Mouse (Mus musculus) lung, postnatal 25 days (tissue): ENCODE measurements around the gene Stk39.

Experiments used
- DNase-seq: peaks from one replicate; pipeline ENCODE4 v3.0.0; 2022; ENCODE audit warnings: low spot score

Gene Stk39

DNA sequence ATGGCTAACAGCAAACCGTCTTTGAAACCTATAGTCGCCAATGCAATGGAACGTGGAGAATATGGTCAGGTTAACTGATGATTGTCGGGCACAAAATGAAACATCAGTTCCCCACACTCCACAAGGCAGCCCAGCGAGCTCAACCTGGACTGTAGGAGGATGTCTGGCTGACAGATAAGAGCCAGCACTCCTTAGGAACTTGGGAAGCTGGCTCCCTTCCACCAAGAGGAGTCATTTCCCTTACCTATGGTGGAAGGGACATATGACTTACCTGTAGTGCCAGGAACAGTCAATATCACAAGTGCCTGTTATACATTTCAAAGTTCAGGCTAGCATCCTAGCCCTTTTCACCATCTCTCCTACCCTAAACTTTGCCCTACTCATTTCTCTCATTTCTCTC, 14.0 kb downstream of the Stk39 start:
- no peak for DNase-seq

DNA sequence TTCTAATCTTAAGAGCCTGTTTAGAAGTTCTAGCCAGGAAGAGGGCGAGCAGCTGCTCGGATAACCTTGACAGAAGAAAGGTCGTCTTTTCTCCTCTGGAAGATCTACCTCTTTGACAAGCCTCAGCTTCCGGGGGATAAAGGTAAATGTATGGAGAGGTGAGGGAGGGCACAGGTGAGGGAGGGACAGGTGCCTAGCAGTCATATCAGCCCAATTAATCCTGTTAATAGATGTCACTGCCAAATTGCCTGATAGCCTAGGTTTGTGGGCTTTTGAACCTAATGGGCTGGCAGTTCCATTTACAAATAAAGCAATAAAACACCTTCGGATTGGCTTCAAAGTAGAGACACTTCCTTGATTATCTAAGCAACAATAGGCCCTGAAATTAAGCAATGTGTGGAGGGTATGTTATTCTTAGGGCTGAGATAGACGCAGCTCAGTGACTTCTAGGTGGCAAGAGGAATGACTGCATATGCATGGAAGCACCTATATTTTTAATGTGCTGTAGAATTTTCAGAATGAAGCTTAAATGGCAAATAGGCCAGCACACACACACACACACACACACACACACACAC, 14.5 kb downstream of the Stk39 start:
- no peak for DNase-seq

DNA sequence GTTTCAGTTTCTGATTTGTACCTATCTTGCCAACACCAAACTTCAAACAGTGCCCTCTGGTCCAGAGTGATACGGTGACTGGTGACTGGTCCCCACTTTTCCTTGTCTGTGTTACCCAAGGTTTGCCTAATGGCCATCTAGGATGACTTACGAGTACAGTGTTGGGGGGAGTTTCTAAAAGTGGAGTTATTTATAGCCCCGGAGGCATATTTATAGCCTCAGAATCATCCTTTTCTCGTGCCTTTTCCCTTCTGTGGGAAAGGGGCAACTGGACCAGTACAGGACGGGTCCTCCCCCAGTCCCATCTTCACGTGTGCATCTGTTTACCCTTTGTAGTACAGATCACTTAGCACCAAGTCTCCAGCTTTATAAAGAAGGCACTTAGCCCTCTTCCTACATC, 15.2 kb downstream of the Stk39 start:
- no peak for DNase-seq

DNA sequence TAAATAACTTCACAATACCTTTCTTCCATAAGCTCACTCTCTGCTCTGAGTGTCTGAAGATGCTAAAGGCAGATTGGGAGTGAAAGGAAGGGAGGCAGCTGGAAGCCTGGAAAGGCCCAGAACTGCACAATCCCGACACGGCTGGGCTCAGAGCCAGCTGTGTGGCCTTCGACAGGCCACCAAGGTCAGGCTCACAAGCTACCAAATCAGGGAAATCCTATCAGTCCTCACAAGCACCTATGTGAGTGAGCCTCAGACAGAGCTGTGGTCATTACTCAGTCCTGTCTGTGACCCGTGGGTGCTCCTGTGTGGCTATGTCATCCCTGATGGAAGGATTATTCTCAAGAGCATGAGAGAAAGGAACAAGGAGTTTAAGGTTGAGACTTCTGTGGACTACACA, 19.7 kb downstream of the Stk39 start:
- DNase-seq, result no peak

DNA sequence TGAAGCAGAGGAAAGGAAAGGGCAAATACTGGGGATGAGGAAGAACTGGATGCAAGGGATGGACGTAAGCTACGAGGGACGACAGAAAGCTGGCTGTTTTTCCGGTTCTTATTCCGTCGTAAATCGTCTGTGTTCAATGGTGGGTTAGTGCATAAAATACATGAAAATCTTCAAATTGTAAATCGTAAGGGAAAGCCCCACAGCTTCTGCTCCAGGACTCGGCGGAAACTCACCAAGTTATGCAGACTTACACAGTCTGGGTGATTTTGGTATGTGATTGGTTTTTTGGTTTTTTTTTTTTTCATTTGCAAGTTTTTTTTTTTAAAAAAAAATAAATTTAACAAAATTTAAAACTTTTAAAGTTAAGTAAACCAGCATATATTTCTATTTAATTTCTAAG, 24.0 kb downstream of the Stk39 start:
- no peak for DNase-seq

DNA sequence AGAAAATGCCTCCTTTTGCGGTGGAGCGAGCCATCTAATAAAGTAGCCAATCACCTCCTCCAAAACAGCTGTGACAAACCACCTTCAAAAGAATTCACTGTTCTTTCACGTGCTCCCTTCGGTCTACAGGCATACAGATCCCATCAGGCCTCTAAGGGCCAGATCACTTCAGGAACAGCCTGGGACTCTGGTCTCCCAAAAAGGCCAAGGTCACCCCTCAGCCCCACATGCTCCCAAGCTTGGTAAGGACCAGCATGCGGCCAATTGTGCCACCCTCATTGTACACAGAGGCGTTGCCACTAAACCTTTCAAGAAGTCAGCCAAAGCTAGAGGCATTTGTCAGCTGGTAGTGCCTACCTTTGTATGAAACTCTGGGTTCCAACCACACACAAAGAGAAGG, 28.9 kb downstream of the Stk39 start:
- DNase-seq, result no peak

DNA sequence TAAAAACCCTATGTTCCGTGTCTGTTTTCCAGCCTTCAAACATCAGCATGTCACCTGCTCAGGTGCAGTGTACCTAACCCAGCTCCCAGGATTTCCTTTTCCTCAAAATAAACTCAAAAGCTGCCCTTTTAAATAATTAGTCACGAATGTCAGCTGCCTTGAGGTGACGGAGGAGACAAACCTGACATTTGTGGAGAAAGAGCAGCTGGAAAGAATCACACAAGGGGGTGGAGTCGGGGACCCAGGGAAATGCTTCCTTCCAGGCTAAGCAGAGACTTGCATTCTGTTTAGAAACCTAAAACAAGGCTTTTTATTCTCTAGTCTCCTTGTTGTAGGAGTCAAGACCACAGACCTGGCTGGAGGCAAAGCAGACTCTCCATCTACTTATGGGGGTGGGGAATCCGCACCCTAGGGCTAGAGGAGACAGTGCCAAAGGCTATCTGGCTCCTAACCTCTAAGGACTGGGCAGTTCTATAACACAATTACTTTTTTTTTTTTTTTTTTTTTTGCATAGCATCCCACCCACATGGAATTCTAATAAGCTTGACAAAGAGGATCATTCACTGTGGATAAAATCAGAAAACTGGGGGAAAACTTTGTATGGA, 29.9 kb downstream of the Stk39 start:
- DNase-seq, result no peak

DNA sequence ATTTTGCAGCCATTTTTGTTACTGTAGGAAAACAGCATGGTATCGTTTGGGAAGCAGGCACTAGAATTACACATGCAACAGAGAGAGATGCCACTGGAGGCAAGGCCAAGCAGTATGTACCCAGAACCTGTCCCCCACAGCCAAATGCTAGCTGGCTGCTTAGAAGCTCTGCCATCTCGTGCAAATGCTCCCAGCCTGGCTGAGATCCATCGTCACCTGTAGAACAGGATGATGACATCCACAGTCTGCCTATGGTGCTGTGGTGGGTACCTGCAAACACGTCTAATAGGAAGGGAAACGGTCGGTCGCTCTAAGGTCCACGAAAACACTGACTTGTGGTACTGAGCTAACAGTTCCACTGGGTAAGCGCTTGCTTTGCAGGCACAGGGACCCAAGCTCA, 32.5 kb downstream of the Stk39 start:
- no peak for DNase-seq

DNA sequence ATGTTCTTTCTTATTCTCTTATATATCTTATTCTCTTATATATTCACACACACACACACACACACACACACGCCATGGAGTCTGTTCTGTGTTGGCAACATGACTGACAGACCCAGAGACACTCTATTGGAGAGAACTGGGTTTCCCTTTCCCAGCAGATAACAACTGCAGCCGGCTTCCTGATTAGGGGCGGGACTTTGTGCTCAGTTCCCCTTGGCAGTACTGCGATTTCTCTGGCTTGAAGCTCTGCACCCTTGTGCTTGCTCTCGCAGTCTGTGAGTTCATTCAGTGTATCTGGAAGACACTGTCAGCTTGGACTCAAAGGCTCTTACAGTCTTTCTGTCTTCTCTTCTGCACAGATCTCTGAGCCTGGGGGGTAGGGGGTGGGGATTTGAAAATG, 34.1 kb downstream of the Stk39 start:
- DNase-seq, result no peak

DNA sequence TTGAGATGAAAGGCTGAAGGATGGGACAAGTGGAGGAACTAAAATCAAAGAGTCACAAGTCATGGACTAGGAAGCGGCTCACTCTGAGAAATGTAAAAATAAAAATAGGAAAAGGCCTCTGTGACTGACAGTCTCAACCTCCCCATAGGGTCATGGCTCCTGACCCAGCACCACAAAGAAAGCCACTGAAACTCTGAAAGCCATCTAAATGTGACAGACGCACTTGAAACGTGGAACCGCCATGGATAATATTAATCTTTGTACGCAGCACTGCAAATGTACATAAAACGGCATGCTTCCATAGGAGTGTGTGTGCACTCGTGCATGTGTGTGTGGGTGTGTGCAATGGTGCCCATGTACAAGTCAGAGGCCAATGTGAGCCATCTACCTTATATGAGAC, 34.9 kb downstream of the Stk39 start:
- no peak for DNase-seq

DNA sequence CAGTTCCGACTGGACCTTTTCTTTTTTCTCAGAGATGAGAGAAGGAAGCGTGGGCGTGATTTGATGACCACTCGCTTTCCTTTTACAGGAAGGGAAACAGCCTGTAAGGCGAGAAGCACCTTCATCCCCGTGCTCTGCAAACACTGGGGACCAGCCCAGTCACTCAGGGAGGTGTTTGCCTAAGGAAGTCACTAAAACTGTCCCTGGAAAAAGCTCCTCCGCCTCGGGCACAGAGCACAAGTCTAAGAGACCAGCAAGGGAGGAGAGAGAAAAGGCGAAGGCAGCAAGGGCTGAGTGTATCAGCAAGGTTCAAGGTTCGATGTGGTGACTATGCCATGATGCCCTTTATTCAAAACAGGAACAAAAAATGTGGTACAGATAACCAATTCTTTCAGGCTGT, 35.8 kb downstream of the Stk39 start:
- DNase-seq, result no peak

DNA sequence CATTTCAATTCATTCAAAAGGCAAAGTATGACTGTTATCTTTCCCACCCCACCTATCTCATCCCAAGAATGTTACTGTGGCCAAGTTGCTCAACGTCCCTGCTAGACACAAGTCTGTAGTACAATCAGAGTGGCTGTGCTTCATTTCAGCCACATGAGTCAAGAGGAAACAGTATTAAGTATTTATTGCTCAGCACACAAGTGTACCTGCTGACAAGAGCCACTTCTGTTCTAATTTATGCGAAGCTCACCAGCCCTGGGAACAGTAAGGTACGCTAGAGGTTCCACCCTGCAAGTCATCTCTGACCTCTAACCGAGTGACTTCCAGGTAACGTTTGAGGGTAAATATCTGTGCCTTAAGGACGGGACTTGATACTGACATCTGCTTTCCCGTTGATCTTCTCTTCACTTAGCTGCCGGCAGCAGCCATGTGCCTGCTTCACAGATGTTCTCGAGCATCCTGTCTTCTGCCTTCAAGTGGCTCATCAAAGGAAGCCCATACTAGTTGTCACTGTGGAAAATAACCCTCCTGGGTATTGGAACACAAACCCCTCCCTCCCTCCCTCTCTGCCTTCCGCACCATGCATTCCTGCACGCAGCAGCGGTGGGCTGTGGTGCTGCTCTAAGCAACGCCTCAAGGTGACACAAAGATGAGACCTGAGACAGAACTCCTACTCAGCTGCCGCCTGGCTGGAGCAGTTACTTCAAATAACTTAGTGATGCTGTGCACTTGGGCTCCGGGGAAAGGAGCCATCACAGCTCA, 36.4 kb downstream of the Stk39 start:
- peak; percentile 62 for DNase-seq

DNA sequence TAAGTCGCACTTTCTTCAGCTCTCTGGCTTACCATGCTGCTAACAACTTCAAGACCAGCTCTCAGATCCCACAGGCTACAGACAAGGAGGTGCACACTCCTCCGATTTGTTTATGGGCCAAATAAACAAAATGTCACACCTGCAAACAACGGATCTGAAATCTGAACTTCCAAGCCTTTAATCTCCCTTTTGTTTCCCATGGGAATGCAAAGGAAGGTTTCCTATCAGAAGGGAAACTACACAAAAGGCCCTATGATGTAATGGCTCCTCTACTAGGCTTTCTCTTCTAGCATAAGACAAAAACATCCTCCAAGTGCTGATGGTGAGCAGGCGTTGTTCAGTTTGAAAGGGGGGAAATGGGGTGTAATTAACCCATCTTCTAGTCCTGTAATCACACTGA, 37.1 kb downstream of the Stk39 start:
- DNase-seq, result no peak

DNA sequence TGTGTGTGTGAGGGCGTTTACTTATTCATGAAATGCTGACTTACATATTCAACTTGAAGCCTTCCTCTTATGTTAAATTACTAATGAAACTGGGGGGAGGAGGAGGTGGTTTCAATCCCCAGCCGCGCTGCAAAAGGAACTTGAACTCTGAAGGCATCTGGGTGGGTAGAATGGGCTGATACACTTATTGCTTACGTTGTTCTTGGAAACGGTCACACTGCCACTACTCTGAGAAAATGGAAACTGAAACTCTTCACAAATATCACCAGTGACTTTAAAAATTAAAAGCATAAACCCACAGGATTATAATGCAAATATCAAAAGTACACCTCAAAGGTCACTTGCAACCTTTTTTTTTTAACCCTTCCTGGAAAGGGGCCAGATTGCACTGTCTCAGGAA, 37.5 kb downstream of the Stk39 start:
- DNase-seq, result no peak

DNA sequence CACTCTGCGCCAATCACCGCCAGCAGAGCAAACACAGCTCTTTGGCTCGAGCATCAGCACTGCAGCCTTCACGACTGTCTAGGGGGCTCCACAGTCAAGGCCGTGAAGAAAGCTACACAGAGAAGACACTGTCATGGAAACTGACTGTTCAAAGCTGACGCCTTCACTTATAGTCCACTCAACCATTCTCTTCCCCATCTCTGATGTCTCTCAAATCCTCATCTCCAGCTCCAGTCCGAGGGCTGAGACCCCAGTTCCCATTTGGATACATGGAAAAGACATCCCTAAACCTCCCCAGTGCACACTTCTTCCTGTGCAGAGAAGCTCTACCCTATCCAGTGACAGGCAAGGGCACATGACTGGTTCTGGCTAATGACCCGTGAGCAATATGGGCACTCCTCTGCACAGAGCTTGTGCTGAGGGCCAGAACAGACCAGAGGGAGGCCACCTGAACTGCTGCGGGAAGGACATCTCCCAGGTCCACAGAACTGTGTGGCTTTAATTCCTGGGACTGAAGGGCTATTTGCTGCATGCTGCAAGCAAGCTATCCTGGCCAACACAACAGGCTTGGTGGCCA, 38.2 kb downstream of the Stk39 start:
- DNase-seq, result no peak

DNA sequence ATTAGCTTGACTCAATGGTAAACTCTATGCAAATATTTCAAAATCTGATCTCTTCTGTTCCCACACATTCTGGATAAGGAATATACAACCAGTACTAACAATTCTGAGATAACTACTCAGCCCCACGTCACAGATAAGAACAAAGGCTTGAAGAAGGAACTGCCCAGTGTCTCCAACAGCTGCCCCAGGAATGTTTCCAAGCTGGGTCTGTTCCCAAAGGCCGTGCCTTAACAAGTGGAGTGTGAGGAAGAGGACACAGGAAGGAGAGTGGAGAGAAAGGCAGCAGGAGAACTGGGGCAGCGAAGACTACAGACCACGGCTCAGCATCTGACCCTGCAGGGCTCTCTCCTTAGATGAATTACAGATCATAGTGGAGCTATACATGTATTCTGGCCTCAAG, 39.2 kb downstream of the Stk39 start:
- DNase-seq, result no peak

DNA sequence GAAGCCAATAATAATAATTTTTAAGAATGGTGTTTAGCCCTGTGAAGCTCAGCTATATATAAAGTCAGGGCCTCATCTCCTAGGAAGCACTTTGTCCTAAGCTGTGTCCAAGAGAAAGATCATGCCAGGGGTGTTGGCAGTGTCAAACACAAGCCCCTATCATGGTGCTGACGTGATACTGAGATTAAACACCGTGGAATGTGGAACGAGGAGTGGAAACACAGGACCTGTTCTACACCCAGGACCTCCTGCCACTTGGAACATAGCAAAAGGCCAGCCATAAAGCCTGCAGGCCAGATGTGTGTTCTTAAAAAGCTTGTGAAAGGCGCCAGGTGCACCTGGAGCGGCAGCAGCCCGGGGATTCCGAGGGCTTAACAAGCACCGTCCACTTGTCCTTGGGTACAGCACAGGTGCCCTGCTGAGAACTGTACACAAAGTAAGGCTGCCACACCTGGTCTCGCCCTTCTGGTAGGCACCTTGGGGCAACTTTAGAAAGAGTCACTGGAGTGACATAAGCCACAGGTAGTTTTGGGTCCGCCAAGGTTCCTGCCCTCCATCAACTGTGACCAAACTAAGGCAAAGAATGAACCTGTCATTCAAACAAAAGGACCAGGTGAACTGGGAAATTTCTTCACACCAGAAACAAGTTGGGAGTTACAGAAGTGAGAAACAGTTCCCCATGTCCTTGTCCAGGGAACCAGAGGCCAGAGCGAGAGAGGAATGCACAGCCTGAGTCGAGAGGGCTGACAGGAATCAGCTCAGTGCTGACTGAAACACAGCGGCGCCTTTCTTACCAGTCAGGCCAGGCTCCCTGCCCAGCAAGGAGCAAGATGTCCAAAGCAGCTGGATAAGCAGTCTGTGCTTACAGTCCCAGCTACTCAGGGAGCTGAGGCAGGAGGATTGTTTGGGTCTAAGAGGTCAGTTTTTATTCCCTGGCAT, 40.8 kb downstream of the Stk39 start:
- peak; percentile 43 for DNase-seq

DNA sequence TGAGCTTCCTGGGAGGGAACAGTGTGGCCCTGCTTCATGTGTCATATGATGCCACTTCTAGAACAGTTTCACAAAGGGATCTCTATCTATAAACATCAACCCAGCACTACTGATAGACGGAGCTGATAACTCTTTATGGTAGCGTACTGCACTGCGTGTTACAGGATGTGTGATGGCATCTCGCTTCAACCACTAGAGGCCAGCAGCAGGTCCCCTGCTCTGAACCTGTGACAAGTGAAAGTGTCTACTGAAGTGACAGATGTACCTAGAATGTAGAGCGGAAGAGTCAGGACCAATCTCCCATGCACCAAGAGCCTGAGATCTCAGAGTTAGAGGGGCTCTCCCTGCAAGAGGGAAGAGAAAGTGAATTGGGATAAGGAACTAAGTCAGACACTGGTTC, 41.6 kb downstream of the Stk39 start:
- peak; percentile 60 for DNase-seq

DNA sequence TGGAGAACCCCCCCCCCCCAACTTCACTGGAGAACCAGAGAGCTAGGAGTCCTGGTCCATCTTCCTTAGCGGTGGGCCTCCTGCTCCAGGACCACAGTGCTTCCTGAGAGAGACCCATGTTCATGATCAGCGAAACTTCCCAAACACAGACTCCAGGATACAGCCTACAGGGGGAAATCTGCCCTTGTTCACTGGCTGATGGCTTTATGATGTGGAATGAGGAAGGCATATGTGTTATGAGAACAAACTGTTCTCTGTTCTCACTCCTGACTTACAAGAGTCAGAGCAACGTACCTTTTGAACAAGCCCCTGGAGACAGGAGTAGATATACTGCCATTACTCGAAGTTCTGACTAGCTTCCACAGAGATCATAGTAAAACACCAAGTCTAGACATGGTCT, 42.6 kb downstream of the Stk39 start:
- DNase-seq, result no peak

DNA sequence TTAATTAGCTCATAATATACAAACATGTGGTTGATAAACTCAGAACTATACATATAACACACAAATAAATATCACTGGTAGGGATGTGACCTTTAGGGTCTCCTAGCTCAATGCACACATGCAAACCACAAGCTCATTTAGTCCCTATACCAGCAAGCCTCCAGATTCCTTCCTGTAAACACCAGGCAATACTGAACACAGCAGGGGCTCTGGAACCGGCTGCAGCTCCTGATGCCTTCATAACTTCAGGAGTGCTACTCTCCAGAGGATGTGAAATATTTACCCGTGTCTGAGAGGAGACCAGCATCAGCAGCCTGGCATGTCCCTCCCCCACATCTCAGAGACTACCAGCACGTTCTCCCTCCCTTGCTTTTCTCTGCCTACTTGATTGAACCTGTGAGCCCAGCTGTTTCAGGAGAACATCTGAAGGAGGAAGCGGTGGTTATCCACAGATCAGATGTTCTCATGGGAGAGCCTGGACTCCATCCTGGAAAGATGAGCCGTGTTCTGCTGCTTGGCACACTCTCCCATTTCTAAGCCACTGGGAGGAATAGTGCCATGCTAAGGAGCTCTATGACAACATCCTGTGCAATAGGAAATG, 45.0 kb downstream of the Stk39 start:
- no peak for DNase-seq

DNA sequence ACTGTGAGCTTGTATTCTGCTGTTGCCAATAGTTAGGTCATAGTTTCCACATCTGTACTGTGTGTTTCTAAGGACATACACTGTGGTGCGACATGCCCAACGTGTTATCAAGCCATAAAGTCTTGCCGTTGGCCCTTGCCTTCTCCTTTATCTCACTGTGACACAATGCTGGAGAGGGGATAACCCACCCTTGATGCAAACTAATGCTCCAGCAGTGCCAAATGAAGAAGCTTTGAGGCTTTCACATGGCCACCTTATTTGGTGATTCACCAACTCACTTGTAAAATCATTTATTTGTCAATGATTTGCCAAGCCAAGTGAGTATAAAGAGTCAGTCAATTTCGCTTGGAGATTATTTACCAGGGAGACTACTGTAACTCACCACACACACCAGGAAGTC, 46.0 kb downstream of the Stk39 start:
- DNase-seq, result no peak

DNA sequence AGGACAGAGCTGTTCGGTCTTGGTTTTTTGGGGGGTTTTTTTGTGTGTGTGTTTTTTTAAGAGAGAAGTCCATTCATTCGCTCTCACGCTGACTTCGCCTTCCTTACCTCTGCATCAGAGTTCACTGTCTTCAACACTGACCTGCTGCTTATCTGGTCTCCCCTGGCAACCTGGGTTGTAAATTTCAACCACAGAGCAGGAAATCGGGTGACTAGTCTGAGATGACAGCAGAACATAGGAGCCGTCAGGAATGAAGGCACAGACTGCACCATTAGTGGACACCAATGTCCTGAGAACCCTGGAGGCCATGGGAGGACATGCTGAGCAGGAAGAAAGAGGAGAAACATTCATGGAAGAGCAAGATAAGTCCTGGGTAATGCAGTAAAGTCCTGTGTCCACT, 51.1 kb downstream of the Stk39 start:
- no peak for DNase-seq
